Mouse (Mus musculus): ENCODE results near the gene Rab37.

DNA sequence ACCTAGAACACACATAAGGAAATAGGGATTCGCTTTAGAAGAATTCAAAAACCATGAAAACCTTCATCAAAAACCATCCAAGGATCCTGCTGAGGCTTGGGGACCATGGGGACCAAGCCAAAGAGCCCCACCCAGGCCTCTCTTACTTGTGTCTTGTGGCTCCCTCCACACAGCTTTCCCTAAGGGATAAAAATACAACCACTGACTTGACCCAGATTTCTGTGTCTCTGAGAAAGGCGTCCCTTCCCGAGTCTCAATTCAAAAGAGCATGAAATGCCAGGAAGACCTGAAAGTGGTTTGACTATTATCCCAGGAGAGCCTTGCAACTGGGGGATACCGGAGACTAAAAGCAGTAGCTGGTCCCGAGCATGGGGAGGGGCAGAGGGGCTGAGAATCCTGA is 18.2 kb upstream of the Rab37 start:
- TF ChIP-seq EP300 (optimal IDR thresholded peaks at IDR 0.05) (no peak), CTCF (IDR thresholded peaks at IDR 0.05; ENCODE audit: low read depth) (no peak)
